Mouse (Mus musculus): ENCODE data around the gene Fer1l5.

The Fer1l5 gene

GRCm38 (mm10) chr1:36371934-36372845, at the start of gene Fer1l5:
Gene Fer1l5, plus strand, starts transcription at chr1:36372291.
- DNase-seq (ENCODE audit: low spot score in 2 of 2) = no peak

GRCm38 (mm10) chr1:36323076-36323475, 49.0 kb upstream of the Fer1l5 start:
- DNase-seq (ENCODE audit: low spot score in 2 of 2) = no peak

GRCm38 (mm10) chr1:36323746-36324448, 48.2 kb upstream of the Fer1l5 start:
- DNase-seq (ENCODE audit: low spot score in 2 of 2) = peak in 1 of 2 experiments; percentile 62

- DNase-seq (ENCODE audit: low spot score in 2 of 2) = no peak
These were observed 46.2 kb upstream of the Fer1l5 start for GRCm38 (mm10) chr1:36325900-36326321.

GRCm38 (mm10) chr1:36326815-36327214, 45.3 kb upstream of the Fer1l5 start:
- DNase-seq (ENCODE audit: low spot score in 2 of 2) = no peak

DNA sequence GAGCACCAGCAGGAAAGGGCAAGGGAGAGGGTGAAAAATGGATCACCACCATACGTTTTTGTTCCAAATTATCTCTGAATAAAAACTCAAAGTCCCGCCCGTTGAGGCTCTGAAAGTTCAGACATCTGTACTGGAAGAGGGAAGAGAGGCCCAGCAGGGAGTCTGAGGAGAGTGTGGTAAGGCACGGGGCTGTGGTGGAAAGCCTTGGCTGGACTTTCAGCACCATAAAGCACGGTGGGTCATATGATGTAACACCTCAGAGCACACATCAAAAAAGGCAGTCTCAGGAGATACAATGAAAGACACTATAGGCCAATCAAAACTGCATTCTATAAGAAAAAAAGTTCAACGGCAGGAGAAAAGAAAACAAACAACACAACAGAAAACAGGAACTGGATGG, 40.3 kb upstream of the Fer1l5 start:
- DNase-seq (ENCODE audit: low spot score in 2 of 2) = no peak

DNA sequence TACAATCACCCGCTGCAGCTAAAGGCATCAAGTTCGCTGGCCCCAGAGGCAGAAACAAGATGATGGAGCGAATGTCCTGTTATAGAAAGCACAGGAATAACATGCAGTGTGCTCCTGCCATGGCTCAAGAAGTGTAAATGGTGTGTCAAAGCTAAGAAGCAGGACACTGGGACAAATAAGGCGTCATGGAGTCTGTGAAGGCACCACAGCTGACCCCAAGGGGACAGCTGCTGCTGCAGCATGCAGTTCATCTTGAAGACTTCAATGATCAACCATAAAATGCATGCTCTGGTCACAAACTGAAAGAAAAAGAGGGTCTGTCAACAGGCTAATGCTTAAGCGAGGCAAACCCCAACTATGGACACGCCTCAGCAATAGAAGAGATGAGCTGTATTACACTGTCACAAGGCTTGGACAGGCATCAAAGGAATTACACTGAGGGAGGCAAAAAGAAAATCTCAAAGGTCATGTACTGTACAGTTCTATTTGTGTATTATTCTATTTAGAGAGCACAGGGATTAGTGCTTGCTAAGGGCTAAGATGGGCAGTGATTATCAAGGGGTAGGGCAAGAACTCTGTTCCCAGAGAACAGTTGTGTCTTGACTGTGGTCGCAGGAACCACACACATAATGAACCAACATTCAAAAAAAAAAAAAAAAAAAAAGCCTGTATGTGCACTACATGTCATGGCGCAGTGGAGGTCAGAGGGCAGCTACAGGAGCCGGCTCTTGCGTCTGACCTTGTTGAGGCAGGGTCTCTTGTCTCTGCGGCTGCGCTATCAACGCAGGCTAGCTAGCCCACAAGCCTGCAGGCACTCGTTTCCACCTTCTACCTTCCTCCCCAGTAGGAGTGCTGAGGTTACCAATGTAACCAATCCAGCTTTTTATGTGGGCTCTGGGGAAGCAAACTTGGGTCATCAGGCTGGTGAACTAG, 38.9 kb upstream of the Fer1l5 start:
- no peak for DNase-seq (ENCODE audit: low spot score in 2 of 2)

DNA sequence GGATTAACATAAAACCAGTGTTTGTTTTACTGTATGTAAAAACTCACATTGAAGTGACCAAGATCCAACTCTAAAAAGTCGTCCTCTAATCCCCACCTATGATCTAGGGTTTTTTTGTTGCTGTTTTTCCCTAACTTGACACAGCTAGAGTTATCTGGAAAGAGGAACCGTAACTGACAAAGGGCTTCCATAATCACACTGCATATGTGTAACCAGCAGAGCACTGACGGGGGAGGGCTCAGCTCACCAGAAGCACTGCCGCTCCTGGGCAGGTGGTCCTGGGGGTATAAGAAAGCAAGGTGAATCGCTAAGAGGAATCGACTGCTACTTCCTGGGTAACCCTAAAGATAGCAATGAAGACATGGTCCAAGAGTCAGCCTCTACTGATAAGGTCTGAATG, 29.5 kb upstream of the Fer1l5 start:
- DNase-seq (ENCODE audit: low spot score in 2 of 2) = no peak

GRCm38 (mm10) chr1:36352351-36352750, 19.7 kb upstream of the Fer1l5 start:
- DNase-seq (ENCODE audit: low spot score in 2 of 2) = peak; percentile 45 to 62

- DNase-seq (ENCODE audit: low spot score in 2 of 2) = peak in 1 of 2 experiments; percentile 9
These were observed 15.0 kb upstream of the Fer1l5 start for GRCm38 (mm10) chr1:36356955-36357695.

GRCm38 (mm10) chr1:36367698-36368097, 4.4 kb upstream of the Fer1l5 start:
- no peak for DNase-seq (ENCODE audit: low spot score in 2 of 2)

- DNase-seq (ENCODE audit: low spot score in 2 of 2) = peak in 1 of 2 experiments; percentile 8
These were observed 3.8 kb upstream of the Fer1l5 start for GRCm38 (mm10) chr1:36368112-36368968.

DNA sequence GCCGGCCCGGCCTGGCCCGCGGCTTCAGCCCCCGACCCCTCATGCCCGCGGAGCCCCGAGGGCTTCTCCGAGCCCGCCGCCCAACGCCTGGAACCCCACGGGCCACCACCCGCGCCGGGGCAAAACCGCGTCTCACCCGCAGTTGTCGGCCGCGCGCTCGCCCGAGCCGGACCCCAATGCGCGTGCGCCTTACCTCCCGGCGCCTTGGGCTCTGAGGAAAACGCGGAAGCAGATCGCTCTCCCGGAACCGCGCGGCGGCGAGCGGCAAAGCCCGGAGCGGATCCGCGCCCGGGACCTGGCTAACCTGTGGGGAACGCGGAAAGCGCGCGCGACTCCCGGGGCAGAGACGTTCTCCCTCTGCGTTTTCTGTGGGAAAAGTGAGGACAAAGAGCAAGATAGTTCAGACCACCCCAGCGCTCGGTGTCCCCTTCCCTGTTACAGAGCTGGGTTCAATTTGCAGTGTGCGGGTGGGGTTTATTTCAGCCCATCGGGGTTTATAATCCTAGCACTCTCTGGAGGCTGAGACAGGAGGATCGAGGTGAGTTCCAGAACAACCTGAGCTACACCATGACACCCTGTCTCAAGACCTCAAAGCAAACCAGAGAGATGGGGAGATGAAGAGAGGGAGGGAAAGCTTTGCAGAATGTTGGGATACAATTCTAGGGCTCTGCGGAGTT, 3.0 kb upstream of the Fer1l5 start, which contains the start of gene Kansl3:
TSS of gene Kansl3 (minus strand) at position 213 of the 677 bp plus-strand sequence.
- peak; percentile 84 for DNase-seq (ENCODE audit: low spot score in 2 of 2)

DNA sequence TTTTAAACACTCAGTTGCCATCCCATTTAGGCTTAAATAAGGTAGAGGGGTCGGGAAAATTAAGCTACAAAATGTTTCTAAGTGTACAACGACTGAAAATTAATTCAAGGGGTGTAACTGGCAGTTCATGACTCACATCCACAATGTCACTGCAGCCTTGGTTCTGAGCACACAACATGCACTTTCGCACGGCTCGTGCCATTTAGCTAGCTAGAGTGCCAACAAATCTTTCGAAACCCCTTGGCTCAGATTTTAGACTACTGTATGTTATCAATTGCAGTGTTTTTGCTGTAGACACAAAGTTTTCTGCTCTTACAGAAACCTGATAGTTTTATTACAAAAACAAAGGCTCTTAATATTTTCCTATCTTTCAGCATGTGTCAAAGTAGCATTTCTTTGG, 1.2 kb upstream of the Fer1l5 start:
- no peak for DNase-seq (ENCODE audit: low spot score in 2 of 2)

GRCm38 (mm10) chr1:36378880-36379279, 6.8 kb downstream of the Fer1l5 start:
- no peak for DNase-seq (ENCODE audit: low spot score in 2 of 2)

- DNase-seq (ENCODE audit: low spot score in 2 of 2) = no peak
These were observed 7.5 kb downstream of the Fer1l5 start for GRCm38 (mm10) chr1:36379582-36379981.

GRCm38 (mm10) chr1:36397041-36397440, 24.9 kb downstream of the Fer1l5 start:
- DNase-seq (ENCODE audit: low spot score in 2 of 2) = no peak

DNA sequence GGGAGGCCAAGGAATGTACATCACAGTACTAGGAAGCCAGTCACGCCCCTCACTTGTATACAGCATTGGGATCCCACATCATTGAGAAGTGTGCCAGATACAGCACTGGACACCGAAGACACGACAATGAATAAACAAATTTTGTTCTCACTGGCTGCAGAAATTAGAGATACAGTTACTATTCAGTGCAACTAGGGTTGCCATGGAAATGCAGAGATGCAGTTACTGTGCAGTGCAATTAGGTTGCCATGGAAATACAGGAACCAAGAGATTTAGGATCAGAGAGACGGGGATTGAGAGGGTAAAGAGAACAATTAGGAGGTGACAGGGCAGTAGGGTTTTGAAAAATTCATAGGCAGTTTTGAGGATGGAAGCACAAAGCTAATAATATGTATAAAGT, 29.4 kb downstream of the Fer1l5 start:
- DNase-seq (ENCODE audit: low spot score in 2 of 2) = peak in 1 of 2 experiments; percentile 22

DNA sequence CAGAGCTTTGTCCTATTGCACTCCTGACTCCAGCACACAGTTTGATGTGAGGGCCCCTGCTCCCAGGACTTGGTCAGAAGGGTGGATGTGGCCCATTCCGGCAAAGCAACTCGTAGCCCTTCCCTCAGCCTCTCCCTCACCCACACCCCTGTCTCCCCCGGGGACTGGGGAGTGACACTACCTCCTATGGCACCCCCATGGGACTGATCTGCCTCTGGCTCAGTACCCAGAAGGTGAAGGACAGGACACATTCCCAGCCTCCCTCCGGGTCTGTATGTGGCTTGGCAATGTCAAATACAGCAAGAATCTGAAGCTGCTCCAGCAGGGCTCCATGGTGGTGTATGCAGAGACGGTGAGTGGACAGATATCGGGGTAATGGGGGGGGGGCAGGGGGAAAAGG, 32.4 kb downstream of the Fer1l5 start:
- no peak for DNase-seq (ENCODE audit: low spot score in 2 of 2)
